Mouse (Mus musculus) cerebellum, postnatal 36 days (tissue): ENCODE data around the gene Nt5c1a.

Experiments
- DNase-seq, 2 experiments: peaks; one replicate each; pipeline ENCODE4 v3.0.0; 2021 to 2022; ENCODE audit warnings: mixed read lengths in 2 of 2

The Nt5c1a gene

GRCm38 (mm10) chr4:123248971-123249567 lies 47.8 kb downstream of the Nt5c1a start:
- DNase-seq, result peak; percentile 72 to 75

GRCm38 (mm10) chr4:123252214-123252613 lies 50.9 kb downstream of the Nt5c1a start:
- peak; percentile 17 to 33 for DNase-seq

GRCm38 (mm10) chr4:123254617-123255016 lies 53.3 kb downstream of the Nt5c1a start:
- DNase-seq, result no peak

- DNase-seq, result no peak
Measured at GRCm38 (mm10) chr4:123260071-123260746, 58.9 kb downstream of the Nt5c1a start.

- no peak for DNase-seq
Measured at GRCm38 (mm10) chr4:123261721-123262401, 60.6 kb downstream of the Nt5c1a start, which contains the start of gene Pabpc4. Gene Pabpc4 (plus strand): TSS chr4:123262351.
